Mouse (Mus musculus): ENCODE data around the gene Tmprss11c. TPM values are rescaled to one million over a fixed set of nuclear protein-coding genes. Genes with fewer than 3 reads are reported as not detected.

Gene Tmprss11c
- total and polyA plus RNA-seq, 3 experiments: not detected

GRCm38 (mm10) chr5:86244275-86244674, 44.8 kb downstream of the Tmprss11c start:
- TF ChIP-seq TAL1 (conservative IDR thresholded peaks at IDR 0.05; ENCODE audit: low read depth, low read length) (no peak), GATA1 (IDR thresholded peaks at IDR 0.05; ENCODE audit: borderline replicate concordance, low read length) (no peak), CTCF (IDR thresholded peaks at IDR 0.05; ENCODE audit: low read depth, low read length) (no peak), GATA2 (IDR thresholded peaks at IDR 0.05; ENCODE audit: borderline replicate concordance, low read depth, low read length) (no peak), POLR2AphosphoS5 (IDR thresholded peaks at IDR 0.05; ENCODE audit: insufficient replicate concordance, low read depth, low read length) (no peak)
- Histone ChIP-seq H3K36me3 (replicated peaks) (no peaks in the 10 kb centered on the region), H3K9me3 (replicated peaks) (no peaks in the 10 kb centered on the region), H3K27me3 (ENCODE audit: insufficient read depth, low read length) (no peaks in the 10 kb centered on the region), H3K4me1 (ENCODE audit: insufficient read depth, low read depth, low read length) (no peaks in the 10 kb centered on the region), H3K4me3 (ENCODE audit: low read depth, low read length) (no peak overlapping the region)
- ATAC-seq (ENCODE audit: extremely low read depth, insufficient number of reproducible peaks, low FRiP score, poor library complexity, severe bottlenecking) (no peak), DNase-seq (ENCODE audit: low spot score) (no peak)

GRCm38 (mm10) chr5:86227156-86227853, 61.8 kb downstream of the Tmprss11c start:
- TF ChIP-seq CTCF (IDR thresholded peaks at IDR 0.05; ENCODE audit: low read depth, low read length) (no peak), GATA1 (IDR thresholded peaks at IDR 0.05; ENCODE audit: borderline replicate concordance, low read length) (no peak)
- H3K4me1 ChIP-seq (ENCODE audit: insufficient read depth, low read depth, low read length): no peaks in the 10 kb centered on the region
- no peak for DNase-seq (ENCODE audit: low spot score)
- H3K27me3 ChIP-seq (ENCODE audit: insufficient read depth, low read length): peaks cover 4% of the 10 kb centered on the region; the same call in 1 of the 2 replicates
- no peak overlapping the region for H3K4me3 ChIP-seq (ENCODE audit: low read depth, low read length)
- no peaks in the 10 kb centered on the region for H3K9me3 ChIP-seq (replicated peaks)
- no peak for ATAC-seq (ENCODE audit: extremely low read depth, insufficient number of reproducible peaks, low FRiP score, poor library complexity, severe bottlenecking)
- no peaks in the 10 kb centered on the region for H3K36me3 ChIP-seq (replicated peaks)

GRCm38 (mm10) chr5:86197801-86198200, 91.3 kb downstream of the Tmprss11c start, which contains the start of gene Gnrhr:
Gnrhr (minus strand) TSS chr5:86197901.
- Histone ChIP-seq H3K36me3 (replicated peaks) (no peaks in the 10 kb centered on the region), H3K9me3 (replicated peaks) (no peaks in the 10 kb centered on the region), H3K4me3 (ENCODE audit: low read depth, low read length) (no peak within 1 kb of the TSS), H3K4me1 (ENCODE audit: insufficient read depth, low read depth, low read length) (no peaks in the 10 kb centered on the region), H3K27me3 (ENCODE audit: insufficient read depth, low read length) (no peaks in the 10 kb centered on the region)
- DNase-seq (ENCODE audit: low spot score) (no peak), ATAC-seq (ENCODE audit: extremely low read depth, insufficient number of reproducible peaks, low FRiP score, poor library complexity, severe bottlenecking) (no peak)
- TF ChIP-seq GATA1 (IDR thresholded peaks at IDR 0.05; ENCODE audit: borderline replicate concordance, low read length) (no peak), POLR2AphosphoS5 (IDR thresholded peaks at IDR 0.05; ENCODE audit: insufficient replicate concordance, low read depth, low read length) (no peak), CTCF (IDR thresholded peaks at IDR 0.05; ENCODE audit: low read depth, low read length) (no peak), GATA2 (IDR thresholded peaks at IDR 0.05; ENCODE audit: borderline replicate concordance, low read depth, low read length) (no peak), TAL1 (conservative IDR thresholded peaks at IDR 0.05; ENCODE audit: low read depth, low read length) (no peak)

- TF ChIP-seq CTCF (IDR thresholded peaks at IDR 0.05; ENCODE audit: low read depth, low read length) (no peak), TAL1 (conservative IDR thresholded peaks at IDR 0.05; ENCODE audit: low read depth, low read length) (no peak), GATA1 (IDR thresholded peaks at IDR 0.05; ENCODE audit: borderline replicate concordance, low read length) (no peak)
- DNase-seq (ENCODE audit: low spot score) (no peak), ATAC-seq (ENCODE audit: extremely low read depth, insufficient number of reproducible peaks, low FRiP score, poor library complexity, severe bottlenecking) (peak; percentile 34; the same call in 1 of the 2 replicates)
- Histone ChIP-seq H3K4me1 (ENCODE audit: insufficient read depth, low read depth, low read length) (no peaks in the 10 kb centered on the region), H3K27me3 (ENCODE audit: insufficient read depth, low read length) (peaks cover 3% of the 10 kb centered on the region; the same call in 1 of the 2 replicates), H3K9me3 (replicated peaks) (no peaks in the 10 kb centered on the region), H3K36me3 (replicated peaks) (no peaks in the 10 kb centered on the region), H3K4me3 (ENCODE audit: low read depth, low read length) (no peak overlapping the region)
Measured at GRCm38 (mm10) chr5:86191356-86191755, 97.8 kb downstream of the Tmprss11c start.

- no peak for TF ChIP-seq TAL1 (conservative IDR thresholded peaks at IDR 0.05; ENCODE audit: low read depth, low read length)
- TF ChIP-seq CTCF (IDR thresholded peaks at IDR 0.05; ENCODE audit: low read depth, low read length): peak; percentile 23; the same call in 1 of the 2 replicates
- no peaks in the 10 kb centered on the region for H3K9me3 ChIP-seq (replicated peaks)
- peaks cover 3% of the 10 kb centered on the region; the same call in 1 of the 2 replicates for H3K27me3 ChIP-seq (ENCODE audit: insufficient read depth, low read length)
- no peaks in the 10 kb centered on the region for H3K36me3 ChIP-seq (replicated peaks)
- ATAC-seq (ENCODE audit: extremely low read depth, insufficient number of reproducible peaks, low FRiP score, poor library complexity, severe bottlenecking): peak; percentile 63
- no peaks in the 10 kb centered on the region for H3K4me1 ChIP-seq (ENCODE audit: insufficient read depth, low read depth, low read length)
- DNase-seq (ENCODE audit: low spot score): no peak
- no peak overlapping the region for H3K4me3 ChIP-seq (ENCODE audit: low read depth, low read length)
Measured at GRCm38 (mm10) chr5:86190770-86191169, 98.3 kb downstream of the Tmprss11c start.

GRCm38 (mm10) chr5:86190290-86190689, 98.8 kb downstream of the Tmprss11c start:
- ATAC-seq (ENCODE audit: extremely low read depth, insufficient number of reproducible peaks, low FRiP score, poor library complexity, severe bottlenecking) (no peak), DNase-seq (ENCODE audit: low spot score) (no peak)
- no peak overlapping the region for H3K4me3 ChIP-seq (ENCODE audit: low read depth, low read length)
- TF ChIP-seq TAL1 (conservative IDR thresholded peaks at IDR 0.05; ENCODE audit: low read depth, low read length) (no peak), CTCF (IDR thresholded peaks at IDR 0.05; ENCODE audit: low read depth, low read length) (no peak), POLR2AphosphoS5 (IDR thresholded peaks at IDR 0.05; ENCODE audit: insufficient replicate concordance, low read depth, low read length) (no peak), GATA2 (IDR thresholded peaks at IDR 0.05; ENCODE audit: borderline replicate concordance, low read depth, low read length) (no peak), GATA1 (IDR thresholded peaks at IDR 0.05; ENCODE audit: borderline replicate concordance, low read length) (no peak)
- no peaks in the 10 kb centered on the region for H3K9me3 ChIP-seq (replicated peaks)
- H3K27me3 ChIP-seq (ENCODE audit: insufficient read depth, low read length): peaks cover 3% of the 10 kb centered on the region; the same call in 1 of the 2 replicates
- no peaks in the 10 kb centered on the region for H3K4me1 ChIP-seq (ENCODE audit: insufficient read depth, low read depth, low read length)
- H3K36me3 ChIP-seq (replicated peaks): no peaks in the 10 kb centered on the region
